9 mouse cellular contexts compared by ENCODE assay signal in genomic region chr9:32478087-32478486, GRCm38 (mm10).
DNase-seq lines count a peak whose midpoint lies in the region; ATAC-seq and TF ChIP-seq lines count a peak whose summit lies in the region.
"Had no signal": no experiment of that assay in that cellular context is flagged by ENCODE, and none has a peak within 500 bp of the region (broad histone marks: within the 10 kb centered on the region; RNA-seq: fewer than 3 reads in every experiment).

No protein-coding gene starts in this region.

- H3K9ac ChIP-seq in kidney, postnatal 0 days (ENCODE audit: low read depth, low read length): 0 out of 2 replicates have a peak overlapping the region, but pooled peaks have one; percentile 13

- ATAC-seq in kidney, postnatal 0 days (replicated peaks; ENCODE audit: low FRiP score, low read depth): no peak
- no peak for ATAC-seq in erythroid progenitor cell, adult 5-6 weeks (replicated peaks; ENCODE audit: low FRiP score, poor library complexity, severe bottlenecking)
- no peak for ATAC-seq in inflammation-experienced regulatory T-cells, adult 6 months

- no peak overlapping the region for H3K4me2 ChIP-seq in kidney, postnatal 0 days (ENCODE audit: low read length)

- WGBS in kidney, postnatal 0 days: 38% methylated on average over 2 of the region's 2 CpGs

- no peak for TF ChIP-seq CTCF in kidney, postnatal 0 days (IDR thresholded peaks at IDR 0.05; ENCODE audit: low read depth)

- H3K4me1 ChIP-seq in kidney, postnatal 0 days (replicated peaks; ENCODE audit: insufficient read depth, low read length): 0 out of 2 replicates have a peak, but pooled peaks cover 3% of the 10 kb centered on the region

- H3K27ac ChIP-seq in kidney, postnatal 0 days: no peak overlapping the region

- H3K36me3 ChIP-seq in kidney, postnatal 0 days (ENCODE audit: insufficient read depth, low read length): 0 out of 2 replicates have a peak, but pooled peaks cover 6% of the 10 kb centered on the region

- no peak overlapping the region for H3K4me3 ChIP-seq in kidney, postnatal 0 days (replicated peaks; ENCODE audit: low read depth, low read length)

- H3K27me3 ChIP-seq in kidney, postnatal 0 days (ENCODE audit: insufficient read depth, low read length): no peaks in the 10 kb centered on the region

- no peaks in the 10 kb centered on the region for H3K9me3 ChIP-seq in kidney, postnatal 0 days (replicated peaks; ENCODE audit: low read length)

- peak; percentile 23 for DNase-seq in embryo, embryonic 10.5 days (ENCODE audit: low spot score)
- DNase-seq in embryo, embryonic 9.5 days (ENCODE audit: extremely low spot score): no peak
- peak; percentile 64 for DNase-seq in kidney, postnatal 0 days (ENCODE audit: low spot score)
- no peak for DNase-seq in kidney, adult 18-20 months
- peak; percentile 74 for DNase-seq in 416B (ENCODE audit: low read depth)
- DNase-seq in embryo, embryonic 11.5 days (ENCODE audit: low read depth, low spot score): peak; percentile 27
- DNase-seq: cerebellum, adult 18-20 months had no signal

Comparison
In these comparisons a context has a peak if more than half of its experiments do, and no peak if none do; other contexts are left out.
1. DNase-seq: peak in embryo, embryonic 10.5 days (single experiment), kidney, postnatal 0 days (single experiment), 416B (single experiment) and embryo, embryonic 11.5 days (single experiment); none in embryo, embryonic 9.5 days (single experiment) and kidney, adult 18-20 months (single experiment).